Mouse (Mus musculus) neural tube, embryonic 12.5 days (tissue): ENCODE measurements around the gene Gm5431. TPM values are rescaled to one million over a fixed set of nuclear protein-coding genes. Genes with fewer than 3 reads are reported as not detected.

Experiments used
- ATAC-seq: fragments of 200-750 bp; cut with Nextera tagmentation; 2 replicates; pipeline ENCODE4 v1.8.0; 2017; ENCODE audit warnings: low read depth, mild to moderate bottlenecking, moderate TSS enrichment, moderate library complexity; ENCODE audit not compliant: low FRiP score
- H3K27ac ChIP-seq: fragments of 300-500 bp; sonication (generic); 2 replicates; pipeline ENCODE4 v1.5.1; 2016
- H3K27me3 ChIP-seq: fragments of 300-500 bp; sonication (generic); replicated peaks from 2 replicates; pipeline ENCODE4 v1.6.1; 2016; ENCODE audit warnings: mild to moderate bottlenecking
- H3K36me3 ChIP-seq: fragments of 300-500 bp; sonication (generic); 2 replicates; pipeline ENCODE4 v1.6.1; 2016; ENCODE audit warnings: mild to moderate bottlenecking
- H3K4me1 ChIP-seq: fragments of 300-500 bp; sonication (generic); 2 replicates; pipeline ENCODE4 v1.6.1; 2016
- H3K4me2 ChIP-seq: fragments of 300-500 bp; sonication (generic); replicated peaks from 2 replicates; pipeline ENCODE4 v1.6.1; 2016; ENCODE audit warnings: mild to moderate bottlenecking
- H3K4me3 ChIP-seq: fragments of 300-500 bp; sonication (generic); 2 replicates; pipeline ENCODE4 v1.5.1; 2016
- H3K9ac ChIP-seq: fragments of 300-500 bp; sonication (generic); 2 replicates; pipeline ENCODE4 v1.6.1; 2016; ENCODE audit warnings: mild to moderate bottlenecking
- H3K9me3 ChIP-seq: fragments of 300-500 bp; sonication (generic); 2 replicates; pipeline ENCODE4 v1.6.1; 2016; ENCODE audit warnings: mild to moderate bottlenecking
- WGBS: fragments of 180-500 bp; shearing (Covaris S2); methylation state at CpG from one replicate; pipeline ENCODE4 v1.1.7; 2016; 5-methylcytosine and 5-hydroxymethylcytosine counted together
- polyA plus RNA-seq: library from polyadenylated mRNA; unstranded; fragments of >200 nt; fragmentation: Nextera tagmentation; extraction: Ambion mirVana; gene quantifications from 2 replicates; pipeline ENCODE4 v1.2.1, GENCODE M21; 2016

The Gm5431 gene
- polyA plus RNA-seq, 1 experiment from 2014 or later: 0.16 TPM

DNA sequence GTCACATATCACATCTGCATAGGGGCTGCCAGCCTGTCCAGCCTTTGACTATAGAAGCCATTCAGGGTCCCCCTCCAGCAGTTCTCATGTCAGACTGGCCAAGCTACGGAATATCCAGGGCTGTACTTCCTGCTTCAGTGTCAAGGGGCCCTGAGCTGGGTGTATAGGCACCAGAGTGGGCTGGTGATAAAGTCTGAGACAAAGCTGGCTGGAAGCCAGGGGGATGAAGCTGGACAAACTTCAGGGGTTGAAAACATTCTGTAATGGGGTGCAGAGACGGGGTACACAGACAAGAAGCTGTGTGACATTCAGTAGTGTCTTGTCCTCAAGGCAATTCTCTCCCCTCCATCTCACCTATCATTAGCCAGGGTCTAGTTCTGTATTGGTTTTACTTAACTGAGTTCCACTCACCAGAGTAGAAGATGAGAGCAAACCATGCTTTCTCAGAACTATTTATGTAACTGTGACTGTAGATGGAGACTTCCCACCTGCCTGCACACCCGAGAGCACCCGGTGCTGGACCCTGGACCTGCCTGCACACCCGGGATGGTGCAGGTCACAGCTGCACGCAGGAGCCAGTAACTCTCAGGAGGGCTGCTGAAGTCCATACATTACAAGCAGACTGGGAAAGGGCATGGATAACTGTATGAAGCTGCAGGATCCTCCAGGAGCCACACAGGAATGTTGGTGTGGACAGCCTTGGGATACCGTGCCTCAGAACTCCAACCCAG is 32.5 kb downstream of the Gm5431 start:
- no peak overlapping the region for H3K9ac ChIP-seq
- WGBS: 79% methylated on average over 7 of the region's 7 CpGs

DNA sequence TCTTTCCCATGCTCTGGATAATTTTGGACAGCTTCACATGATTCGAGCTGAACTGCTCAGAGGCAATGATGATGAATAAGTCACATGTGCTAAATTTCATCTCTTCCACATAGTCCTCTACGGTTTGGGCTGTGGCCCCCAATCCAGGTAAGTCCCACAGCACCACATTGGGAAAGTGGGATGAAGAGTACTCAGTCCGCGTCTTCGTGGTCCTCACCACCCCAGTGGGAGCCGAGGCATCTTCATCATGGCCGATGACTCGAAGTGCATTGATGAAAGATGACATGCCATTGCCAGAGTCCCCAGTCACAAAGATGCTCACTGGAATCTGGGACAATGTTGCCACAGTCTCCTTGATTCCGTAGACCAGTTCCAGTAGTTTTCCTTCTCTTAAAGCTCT is 35.5 kb downstream of the Gm5431 start:
- no peak overlapping the region for H3K4me2 ChIP-seq
- H3K27ac ChIP-seq: no peak overlapping the region
- no peaks in the 10 kb centered on the region for H3K36me3 ChIP-seq
- no peak for ATAC-seq
- WGBS: 96% methylated on average over 9 of the region's 9 CpGs
- no peaks in the 10 kb centered on the region for H3K9me3 ChIP-seq
- H3K9ac ChIP-seq: no peak overlapping the region
- no peak overlapping the region for H3K4me3 ChIP-seq
- no peaks in the 10 kb centered on the region for H3K27me3 ChIP-seq
- H3K4me1 ChIP-seq: peaks cover 8% of the 10 kb centered on the region; the same call in 1 of the 2 replicates

More for the DNA sequence above, 32.5 kb downstream of the Gm5431 start:
- Histone ChIP-seq H3K36me3 (no peaks in the 10 kb centered on the region), H3K4me3 (no peak overlapping the region), H3K27ac (no peak overlapping the region), H3K27me3 (peaks cover 3% of the 10 kb centered on the region; the same call in 1 of the 2 replicates), H3K4me1 (peaks cover 16% of the 10 kb centered on the region; the same call in 1 of the 2 replicates), H3K4me2 (no peak overlapping the region), H3K9me3 (no peaks in the 10 kb centered on the region)
- no peak for ATAC-seq

DNA sequence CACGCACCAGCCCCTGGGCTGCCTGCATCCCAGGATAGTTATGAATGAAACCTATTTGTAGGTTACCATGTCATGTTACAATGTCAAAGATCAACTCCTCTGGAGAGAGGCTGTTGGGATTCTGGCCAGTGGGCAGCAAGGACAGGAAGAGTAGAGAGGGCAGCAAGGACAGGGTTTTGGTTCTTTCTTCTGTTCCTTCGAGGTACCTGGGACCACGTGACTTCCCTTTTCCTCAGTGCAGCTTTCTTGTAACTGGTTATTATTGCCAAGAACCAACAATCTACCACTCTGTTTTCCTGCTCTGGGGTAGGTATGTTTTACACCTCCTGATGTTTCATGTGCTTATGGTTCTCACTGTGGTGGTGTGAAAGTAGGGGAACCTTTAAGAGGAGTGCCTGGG is 38.2 kb downstream of the Gm5431 start:
- H3K4me1 ChIP-seq: no peaks in the 10 kb centered on the region
- no peak for ATAC-seq
- H3K9ac ChIP-seq: no peak overlapping the region
- no peaks in the 10 kb centered on the region; the same call in 1 of the 2 replicates for H3K27me3 ChIP-seq
- H3K36me3 ChIP-seq: no peaks in the 10 kb centered on the region
- no peak overlapping the region for H3K4me2 ChIP-seq
- H3K27ac ChIP-seq: no peak overlapping the region
- H3K9me3 ChIP-seq: no peaks in the 10 kb centered on the region
- H3K4me3 ChIP-seq: no peak overlapping the region
- 83% methylated on average over 3 of the region's 3 CpGs for WGBS

DNA sequence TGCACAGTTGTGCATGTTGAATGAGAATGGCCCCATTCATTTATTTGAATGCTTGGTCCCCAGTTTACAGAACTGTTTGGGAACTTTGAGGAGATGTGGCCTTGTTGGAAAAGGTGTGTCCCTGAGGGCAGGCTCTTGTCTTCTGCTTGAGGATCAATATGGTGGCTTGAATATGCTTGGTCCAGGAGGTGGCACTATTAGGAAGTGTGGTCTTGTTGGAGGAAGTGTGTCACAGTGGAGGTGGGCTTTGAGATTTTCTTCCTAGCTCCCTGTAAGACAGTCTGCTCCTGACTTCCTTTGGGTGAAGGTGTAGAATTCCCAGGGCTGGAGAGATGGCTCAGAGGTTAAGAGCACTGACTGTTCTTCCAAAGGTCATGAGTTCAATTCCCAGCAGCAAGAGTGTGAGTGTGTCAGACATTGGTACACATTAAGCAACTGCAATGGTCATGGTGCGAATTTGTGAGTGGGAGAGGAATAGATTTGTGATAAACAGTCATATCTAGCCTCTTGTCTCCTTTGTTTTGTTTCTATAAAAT is 39.2 kb downstream of the Gm5431 start:
- H3K9me3 ChIP-seq: no peaks in the 10 kb centered on the region
- H3K4me2 ChIP-seq: no peak overlapping the region
- no peak for ATAC-seq
- no peaks in the 10 kb centered on the region for H3K36me3 ChIP-seq
- H3K4me3 ChIP-seq: no peak overlapping the region
- 80% methylated on average over 1 of the region's 1 CpGs for WGBS
- no peak overlapping the region for H3K27ac ChIP-seq
- no peak overlapping the region for H3K9ac ChIP-seq
- H3K27me3 ChIP-seq: no peaks in the 10 kb centered on the region; the same call in 1 of the 2 replicates
- peaks cover 2% of the 10 kb centered on the region; the same call in 1 of the 2 replicates for H3K4me1 ChIP-seq

DNA sequence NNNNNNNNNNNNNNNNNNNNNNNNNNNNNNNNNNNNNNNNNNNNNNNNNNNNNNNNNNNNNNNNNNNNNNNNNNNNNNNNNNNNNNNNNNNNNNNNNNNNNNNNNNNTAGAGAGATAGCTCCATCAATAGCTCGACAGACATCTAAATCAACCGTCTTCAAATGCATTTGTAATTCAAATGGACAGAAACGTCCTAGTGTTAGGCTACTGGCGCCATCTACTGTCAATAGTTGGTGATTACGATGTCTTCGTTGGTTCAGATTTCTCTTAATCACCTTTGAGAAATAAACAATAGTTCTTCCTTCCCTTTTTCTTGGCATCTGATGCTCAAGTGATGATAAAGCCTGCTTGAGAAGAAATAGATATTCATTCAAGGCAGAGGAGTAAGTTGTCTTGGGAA is 43.0 kb downstream of the Gm5431 start:
- no peak overlapping the region for H3K4me3 ChIP-seq
- no peak for ATAC-seq
- H3K36me3 ChIP-seq: no peaks in the 10 kb centered on the region
- peaks cover 13% of the 10 kb centered on the region for H3K4me1 ChIP-seq
- WGBS: 0% methylated on average over 6 of the region's 6 CpGs
- H3K9me3 ChIP-seq: no peaks in the 10 kb centered on the region
- H3K4me2 ChIP-seq: peak overlapping the region; percentile 89
- no peak overlapping the region for H3K9ac ChIP-seq
- no peaks in the 10 kb centered on the region; the same call in 1 of the 2 replicates for H3K27me3 ChIP-seq
- H3K27ac ChIP-seq: no peak overlapping the region

DNA sequence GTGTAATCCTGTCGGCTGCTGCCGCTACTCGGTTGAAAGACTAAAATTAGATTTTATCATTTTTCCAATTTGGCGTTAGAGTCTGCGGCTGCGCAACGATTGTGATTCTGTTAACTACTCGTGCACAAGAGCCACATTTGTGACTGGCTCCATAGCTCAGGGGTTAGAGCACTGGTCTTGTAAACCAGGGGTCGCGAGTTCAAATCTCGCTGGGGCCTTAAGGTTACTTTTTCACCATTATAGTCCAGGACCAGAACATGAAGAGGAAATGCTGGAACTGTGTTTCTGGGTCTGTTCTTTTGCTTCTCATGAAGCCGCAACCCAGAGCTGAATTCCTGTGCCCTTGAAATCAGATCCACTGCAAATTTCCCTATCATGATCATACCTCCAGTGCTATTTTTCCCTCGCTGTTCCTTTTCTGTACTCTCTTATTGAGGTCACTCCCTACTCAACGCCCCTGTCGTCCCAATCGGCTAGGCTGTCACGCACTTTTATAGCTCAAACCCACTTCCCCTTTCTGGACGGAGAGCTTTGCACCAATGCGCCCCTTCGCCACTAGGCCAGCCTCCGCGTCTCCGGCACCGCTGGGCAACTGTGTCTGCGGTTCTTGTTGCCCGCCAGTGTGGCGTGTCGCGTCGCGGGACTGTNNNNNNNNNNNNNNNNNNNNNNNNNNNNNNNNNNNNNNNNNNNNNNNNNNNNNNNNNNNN is 48.4 kb downstream of the Gm5431 start:
- peak overlapping the region; percentile 50 for H3K4me3 ChIP-seq
- H3K27ac ChIP-seq: no peak overlapping the region
- peak; percentile 64 for ATAC-seq
- peak overlapping the region; percentile 89 for H3K4me2 ChIP-seq
- no peaks in the 10 kb centered on the region for H3K9me3 ChIP-seq
- H3K9ac ChIP-seq: peak overlapping the region; percentile 42
- peaks cover 20% of the 10 kb centered on the region for H3K4me1 ChIP-seq
- H3K36me3 ChIP-seq: no peaks in the 10 kb centered on the region
- peaks cover 8% of the 10 kb centered on the region; the same call in 1 of the 2 replicates for H3K27me3 ChIP-seq
- under 1% methylated on average over 31 of the region's 31 CpGs for WGBS

DNA sequence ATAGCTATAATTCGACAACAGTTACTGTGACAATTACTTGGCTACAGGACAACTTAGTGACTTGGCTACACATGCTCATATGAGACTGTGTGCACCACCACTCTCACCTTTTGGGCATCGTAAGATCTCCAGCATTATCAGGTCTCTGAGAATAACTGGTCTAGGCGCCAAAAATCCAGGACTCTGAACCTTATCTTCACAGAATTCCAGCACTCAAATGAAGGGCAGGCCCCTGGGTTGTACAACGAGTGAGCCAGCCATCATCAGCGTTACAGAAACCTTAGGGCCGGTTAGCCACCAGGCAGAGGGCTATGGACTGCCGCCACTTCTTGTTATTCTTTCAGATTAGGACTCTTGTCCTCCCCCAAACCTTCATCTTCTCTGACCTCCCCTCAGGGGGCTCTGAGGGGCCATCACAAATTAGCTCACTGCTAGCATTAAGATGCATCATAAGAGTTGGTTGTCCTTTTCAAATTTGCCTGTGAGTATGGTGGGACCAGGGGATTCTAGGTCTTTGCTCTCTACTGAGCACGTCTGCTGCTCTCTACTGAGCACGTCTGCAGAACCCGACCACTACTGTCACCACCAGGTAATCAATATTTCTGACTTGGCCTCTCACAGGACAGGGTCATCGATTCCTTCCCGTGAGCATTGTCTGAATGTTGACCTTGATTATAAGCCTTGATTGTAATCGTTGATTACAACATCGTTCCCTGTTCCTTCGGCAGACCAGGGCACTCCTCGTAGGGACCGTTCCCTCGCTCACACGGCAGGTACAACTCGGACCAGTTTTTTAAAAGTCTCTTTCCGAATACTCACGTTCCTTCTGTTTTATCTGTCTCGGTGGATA is 49.2 kb downstream of the Gm5431 start:
- H3K36me3 ChIP-seq: no peaks in the 10 kb centered on the region
- H3K9me3 ChIP-seq: no peaks in the 10 kb centered on the region
- 8% methylated on average over 23 of the region's 23 CpGs for WGBS
- no peak overlapping the region for H3K27ac ChIP-seq
- H3K27me3 ChIP-seq: peaks cover 11% of the 10 kb centered on the region; the same call in 1 of the 2 replicates
- ATAC-seq: peak; percentile 30; the same call in 1 of the 2 replicates
- H3K4me1 ChIP-seq: peaks cover 17% of the 10 kb centered on the region
- H3K4me2 ChIP-seq: peak overlapping the region; percentile 89
- peak overlapping the region; percentile 50 for H3K4me3 ChIP-seq
- peak overlapping the region; percentile 30 for H3K9ac ChIP-seq

DNA sequence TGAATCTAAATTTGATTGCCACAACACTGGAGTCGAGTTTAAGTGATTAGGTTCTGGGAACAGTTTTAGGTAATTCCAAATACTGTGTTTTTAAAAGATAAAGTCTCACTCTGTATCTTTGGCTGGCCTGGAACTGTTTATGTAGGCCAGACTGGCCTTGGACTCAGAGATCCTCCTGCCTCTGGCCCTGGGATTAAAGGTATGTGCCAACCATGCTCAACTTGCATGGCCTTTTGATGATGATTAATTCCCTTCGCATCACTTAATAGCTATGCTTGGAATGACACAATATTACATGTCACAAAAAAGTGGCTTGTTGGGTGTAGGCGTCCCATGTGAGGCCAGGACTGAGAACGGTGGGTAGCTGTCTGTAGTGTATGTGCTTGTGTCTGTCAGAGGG is 49.8 kb downstream of the Gm5431 start:
- Histone ChIP-seq H3K4me3 (no peak overlapping the region), H3K4me1 (peaks cover 15% of the 10 kb centered on the region), H3K4me2 (peak overlapping the region; percentile 89; the same call in 1 of the 2 replicates), H3K27me3 (peaks cover 11% of the 10 kb centered on the region; the same call in 1 of the 2 replicates), H3K9me3 (no peaks in the 10 kb centered on the region), H3K27ac (no peak overlapping the region), H3K36me3 (no peaks in the 10 kb centered on the region), H3K9ac (no peak overlapping the region)
- ATAC-seq: no peak
- WGBS: 80% methylated on average over 4 of the region's 4 CpGs

DNA sequence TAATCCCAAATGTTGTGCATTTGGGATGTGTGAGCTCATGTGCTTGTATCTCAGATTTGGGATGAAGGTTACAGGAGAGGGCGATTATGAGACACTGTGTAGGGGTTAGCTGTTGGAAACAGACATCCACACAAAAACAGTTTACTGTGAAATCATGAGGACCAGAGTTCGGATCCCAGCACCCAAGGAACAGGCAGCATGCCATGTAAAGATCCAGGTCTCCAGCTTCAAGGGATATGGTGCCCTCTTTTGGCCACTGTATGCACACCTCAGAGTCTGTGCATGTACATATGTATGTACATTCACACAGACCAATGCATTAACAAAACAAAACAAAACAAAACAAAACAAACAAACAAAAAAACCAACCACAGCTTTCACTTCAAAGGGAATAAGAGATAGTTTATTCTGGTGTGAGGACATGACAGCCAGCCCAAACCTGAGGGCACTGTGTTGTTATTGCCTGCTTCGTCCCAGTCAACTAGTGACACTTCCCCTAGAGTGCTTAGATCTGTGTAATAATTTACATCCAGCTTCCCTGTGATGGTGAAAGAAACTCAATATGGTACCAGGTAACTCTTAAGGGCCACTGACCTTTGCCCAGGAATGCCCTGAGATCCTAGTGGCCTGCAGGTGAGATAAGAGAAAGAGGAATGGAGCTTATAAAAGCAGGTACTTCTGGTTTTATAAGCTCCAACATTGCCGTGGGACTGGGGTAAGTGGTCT is 50.6 kb downstream of the Gm5431 start:
- WGBS: 87% methylated on average over 4 of the region's 4 CpGs
- Histone ChIP-seq H3K4me2 (no peak overlapping the region), H3K4me3 (no peak overlapping the region), H3K27ac (no peak overlapping the region), H3K27me3 (peaks cover 11% of the 10 kb centered on the region; the same call in 1 of the 2 replicates), H3K36me3 (no peaks in the 10 kb centered on the region), H3K9me3 (no peaks in the 10 kb centered on the region), H3K9ac (no peak overlapping the region), H3K4me1 (peaks cover 15% of the 10 kb centered on the region)
- no peak for ATAC-seq

DNA sequence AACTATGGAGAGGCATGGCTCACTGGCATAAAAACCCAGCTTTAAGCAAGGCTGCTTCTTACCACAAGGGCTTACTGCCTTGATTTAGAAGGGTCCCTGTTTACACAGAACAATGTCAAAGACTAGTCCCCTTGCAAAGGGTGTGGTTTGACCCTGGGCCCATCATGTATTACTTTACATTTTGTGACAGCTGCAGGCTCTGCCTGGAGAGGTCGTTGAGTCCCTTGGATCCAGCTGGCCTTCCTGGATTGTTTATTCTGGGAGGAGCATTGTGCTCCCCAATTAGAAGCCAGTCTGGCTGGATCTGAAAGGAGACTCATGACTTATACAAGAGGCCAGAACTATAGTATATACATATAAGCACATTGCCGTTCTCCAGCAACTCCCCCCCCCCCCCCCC is 51.8 kb downstream of the Gm5431 start:
- no peaks in the 10 kb centered on the region for H3K9me3 ChIP-seq
- ATAC-seq: no peak
- no peak overlapping the region for H3K27ac ChIP-seq
- H3K27me3 ChIP-seq: peaks cover 11% of the 10 kb centered on the region; the same call in 1 of the 2 replicates
- no peak overlapping the region for H3K4me3 ChIP-seq
- H3K36me3 ChIP-seq: no peaks in the 10 kb centered on the region
- WGBS: 51% methylated on average over 2 of the region's 2 CpGs
- no peak overlapping the region for H3K4me2 ChIP-seq
- no peak overlapping the region for H3K9ac ChIP-seq
- peaks cover 15% of the 10 kb centered on the region for H3K4me1 ChIP-seq

DNA sequence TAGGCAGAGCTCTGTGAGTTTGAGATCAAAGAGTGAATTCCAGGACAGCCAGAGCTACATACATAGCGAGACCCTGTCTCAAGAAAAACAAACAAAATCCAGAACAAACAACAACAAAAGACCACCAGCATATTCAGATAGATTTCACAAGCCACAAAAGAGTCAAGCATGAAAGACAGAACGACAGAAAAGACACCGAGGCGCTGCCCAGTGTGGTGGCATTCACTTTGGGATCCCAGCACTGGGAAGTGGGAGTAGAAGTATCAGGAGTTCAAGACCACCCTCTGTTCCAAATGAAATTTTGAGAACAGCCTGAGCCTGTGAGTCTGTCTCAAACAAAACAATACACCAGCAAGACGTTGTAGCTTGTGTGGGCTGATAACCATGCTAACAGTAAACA is 55.1 kb downstream of the Gm5431 start:
- Histone ChIP-seq H3K27ac (no peak overlapping the region), H3K4me1 (no peaks in the 10 kb centered on the region; the same call in 1 of the 2 replicates), H3K27me3 (peaks cover 11% of the 10 kb centered on the region; the same call in 1 of the 2 replicates), H3K4me3 (no peak overlapping the region), H3K36me3 (no peaks in the 10 kb centered on the region), H3K9me3 (no peaks in the 10 kb centered on the region), H3K9ac (no peak overlapping the region), H3K4me2 (no peak overlapping the region)
- 66% methylated on average over 5 of the region's 5 CpGs for WGBS
- no peak for ATAC-seq
